Mouse (Mus musculus): ENCODE data around the gene Cntn6. TPM values are rescaled to one million over a fixed set of nuclear protein-coding genes. Genes with fewer than 3 reads are reported as not detected.

The Cntn6 gene
- total RNA-seq (2021), result not detected
- long read RNA-seq, experiment 1, result 0 reads
- long read RNA-seq, experiment 2, result 0 reads

- no peak for DNase-seq (ENCODE audit: low spot score in 2 of 2)
Measured at GRCm38 (mm10) chr6:104492490-104493431, at the start of gene Cntn6. Gene Cntn6, plus strand, starts transcription at chr6:104492790.

- no peak for DNase-seq (ENCODE audit: low spot score in 2 of 2)
Measured at GRCm38 (mm10) chr6:104443731-104444130, 48.9 kb upstream of the Cntn6 start.

- no peak for DNase-seq (ENCODE audit: low spot score in 2 of 2)
Measured at GRCm38 (mm10) chr6:104470706-104471105, 21.9 kb upstream of the Cntn6 start.

- no peak for DNase-seq (ENCODE audit: low spot score in 2 of 2)
Measured at GRCm38 (mm10) chr6:104479242-104479641, 13.3 kb upstream of the Cntn6 start.

GRCm38 (mm10) chr6:104493459-104493858, 869 bp downstream of the Cntn6 start:
- no peak for DNase-seq (ENCODE audit: low spot score in 2 of 2)

GRCm38 (mm10) chr6:104495801-104496200, 3.2 kb downstream of the Cntn6 start:
- DNase-seq (ENCODE audit: low spot score in 2 of 2), result no peak

- no peak for DNase-seq (ENCODE audit: low spot score in 2 of 2)
Measured at GRCm38 (mm10) chr6:104563993-104564392, 71.4 kb downstream of the Cntn6 start.

GRCm38 (mm10) chr6:104569564-104569963, 77.0 kb downstream of the Cntn6 start:
- no peak for DNase-seq (ENCODE audit: low spot score in 2 of 2)

GRCm38 (mm10) chr6:104588028-104588427, 95.4 kb downstream of the Cntn6 start:
- DNase-seq (ENCODE audit: low spot score in 2 of 2), result no peak

- DNase-seq (ENCODE audit: low spot score in 2 of 2), result no peak
Measured at GRCm38 (mm10) chr6:104600838-104601397, 108.3 kb downstream of the Cntn6 start.

GRCm38 (mm10) chr6:104602894-104603293, 110.3 kb downstream of the Cntn6 start:
- DNase-seq (ENCODE audit: low spot score in 2 of 2), result no peak

- no peak for DNase-seq (ENCODE audit: low spot score in 2 of 2)
Measured at GRCm38 (mm10) chr6:104603371-104603770, 110.8 kb downstream of the Cntn6 start.

- no peak for DNase-seq (ENCODE audit: low spot score in 2 of 2)
Measured at GRCm38 (mm10) chr6:104605214-104605613, 112.6 kb downstream of the Cntn6 start.

GRCm38 (mm10) chr6:104653518-104653917, 160.9 kb downstream of the Cntn6 start:
- DNase-seq (ENCODE audit: low spot score in 2 of 2), result no peak

- DNase-seq (ENCODE audit: low spot score in 2 of 2), result no peak
Measured at GRCm38 (mm10) chr6:104668701-104669100, 176.1 kb downstream of the Cntn6 start.

GRCm38 (mm10) chr6:104674249-104674648, 181.7 kb downstream of the Cntn6 start:
- no peak for DNase-seq (ENCODE audit: low spot score in 2 of 2)

GRCm38 (mm10) chr6:104679809-104680495, 187.4 kb downstream of the Cntn6 start:
- DNase-seq (ENCODE audit: low spot score in 2 of 2), result no peak

GRCm38 (mm10) chr6:104687980-104688379, 195.4 kb downstream of the Cntn6 start:
- DNase-seq (ENCODE audit: low spot score in 2 of 2), result no peak

- no peak for DNase-seq (ENCODE audit: low spot score in 2 of 2)
Measured at GRCm38 (mm10) chr6:104688439-104689125, 196.0 kb downstream of the Cntn6 start.

- DNase-seq (ENCODE audit: low spot score in 2 of 2), result no peak
Measured at GRCm38 (mm10) chr6:104728571-104728970, 236.0 kb downstream of the Cntn6 start.

GRCm38 (mm10) chr6:104734256-104734655, 241.7 kb downstream of the Cntn6 start:
- no peak for DNase-seq (ENCODE audit: low spot score in 2 of 2)
